Mouse (Mus musculus) cerebellum, adult (tissue): Measurements from ENCODE around the gene Sdc1.
A peak's percentile ranks its signal among the peaks of the same experiment; 100 is the strongest.

Experiments used
- ATAC-seq: cut with Nextera tagmentation; 2 replicates; pipeline ENCODE4 v1.9.2; 2017; ENCODE audit warnings: mild to moderate bottlenecking, moderate library complexity, mixed read lengths; ENCODE audit not compliant: insufficient number of reproducible peaks, low FRiP score, low TSS enrichment

Sdc1 gene

GRCm38 (mm10) chr12:8770946-8771843, at the start of gene Sdc1:
TSS of gene Sdc1 (plus strand) at chr12:8771323.
- peak; percentile 64 for ATAC-seq

- no peak for ATAC-seq
Measured at GRCm38 (mm10) chr12:8726890-8727289, 44.2 kb upstream of the Sdc1 start.

GRCm38 (mm10) chr12:8728739-8729138, 42.4 kb upstream of the Sdc1 start:
- ATAC-seq = no peak

DNA sequence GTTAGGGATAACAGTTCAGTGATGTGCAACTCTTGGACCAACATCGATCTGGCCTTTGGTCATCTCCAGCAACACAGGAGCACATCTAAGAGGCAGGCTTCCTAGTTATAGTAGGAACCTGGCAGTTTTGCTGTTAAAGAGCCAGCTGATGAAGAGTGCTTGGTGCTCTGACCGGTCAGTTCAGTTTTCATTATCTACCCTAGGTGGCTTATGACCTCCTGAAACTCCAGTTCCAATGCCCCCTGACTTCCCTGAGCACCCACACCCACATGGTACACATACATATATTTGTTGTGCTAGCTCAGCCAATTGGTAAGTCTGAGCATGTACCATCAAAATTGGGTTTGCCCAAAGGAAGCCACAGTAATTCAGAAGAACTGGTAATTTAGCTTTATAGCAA, 17.5 kb upstream of the Sdc1 start:
- no peak for ATAC-seq

DNA sequence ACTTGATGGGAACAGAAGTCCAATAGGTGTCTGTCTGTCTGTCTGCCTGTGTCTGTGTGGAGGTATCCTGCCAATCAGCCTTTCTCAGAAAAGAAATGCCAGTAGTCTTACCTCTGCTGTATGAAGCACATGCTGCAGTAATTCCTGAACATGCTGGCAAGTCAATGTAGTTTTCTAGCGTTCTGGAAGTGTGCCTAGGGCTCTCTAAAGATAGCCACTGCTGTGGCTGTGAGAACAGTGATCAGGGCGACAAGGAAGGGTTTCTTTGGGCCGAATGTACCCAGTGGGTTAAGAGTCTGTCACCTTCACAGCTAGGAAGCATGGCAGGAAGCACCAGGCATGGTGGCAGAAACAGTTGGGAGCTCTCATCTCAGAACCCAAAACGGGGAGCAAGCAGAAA, 17.0 kb upstream of the Sdc1 start:
- ATAC-seq = peak; percentile 22; the same call in 1 of the 2 replicates

DNA sequence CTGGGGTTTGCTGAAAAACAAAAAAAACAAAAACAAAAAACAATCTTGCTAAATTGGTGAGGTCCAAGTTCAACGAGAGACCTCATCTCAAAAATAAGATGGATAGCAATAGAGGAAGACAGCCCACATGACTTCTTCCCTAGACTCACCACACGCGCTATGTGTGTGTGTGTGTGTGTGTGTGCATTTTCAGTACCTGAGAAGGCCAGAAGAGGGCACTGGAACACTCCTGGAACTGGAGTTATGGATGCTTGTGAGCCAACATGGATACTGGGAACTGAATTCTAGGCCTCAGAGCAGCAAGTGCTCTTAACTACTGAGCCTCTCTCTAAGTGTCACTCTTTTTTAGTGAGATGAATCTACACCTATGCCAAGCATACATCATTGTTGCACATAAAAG, 13.1 kb upstream of the Sdc1 start:
- no peak for ATAC-seq

DNA sequence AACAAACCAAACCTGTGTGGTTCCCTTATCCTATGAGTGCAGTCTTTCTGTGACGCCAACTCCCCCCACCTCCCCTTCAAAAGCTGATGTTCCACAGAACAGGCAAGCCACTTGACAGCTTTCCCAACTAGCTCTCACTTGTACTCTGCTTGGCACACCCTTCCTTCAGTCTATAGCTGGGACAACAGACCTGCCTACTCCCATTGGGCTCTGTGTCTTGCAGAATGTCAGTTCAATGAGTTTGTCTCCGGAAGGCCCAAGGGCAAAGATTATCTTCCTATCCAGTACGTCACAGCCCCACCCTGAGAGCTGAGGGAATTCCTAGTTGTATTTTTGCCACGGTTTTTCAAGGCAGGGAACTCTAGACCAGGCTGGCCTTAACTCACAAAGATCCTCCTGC, 12.0 kb upstream of the Sdc1 start:
- no peak for ATAC-seq

GRCm38 (mm10) chr12:8759779-8760178, 11.3 kb upstream of the Sdc1 start:
- ATAC-seq = no peak

DNA sequence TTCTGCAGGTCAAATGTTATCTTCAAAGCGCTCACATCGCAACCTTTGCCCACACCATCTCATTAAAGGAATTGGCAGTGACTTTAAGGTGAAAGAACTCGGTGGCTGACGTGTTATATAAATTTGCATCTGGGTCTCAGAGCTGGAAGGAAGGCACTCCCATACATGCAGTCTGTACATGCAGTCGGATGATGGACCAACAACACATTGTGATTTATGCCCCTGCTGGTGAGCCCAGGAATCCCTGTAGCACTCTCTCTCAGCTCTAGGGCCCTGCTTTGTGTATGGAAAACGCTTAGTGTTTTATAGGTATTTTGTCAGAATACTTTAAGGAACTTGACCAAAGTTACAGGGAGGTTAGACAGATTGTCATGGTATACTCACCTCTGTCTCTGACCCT, 10.6 kb upstream of the Sdc1 start:
- ATAC-seq = no peak

GRCm38 (mm10) chr12:8761058-8761457, 10.1 kb upstream of the Sdc1 start:
- ATAC-seq = no peak

DNA sequence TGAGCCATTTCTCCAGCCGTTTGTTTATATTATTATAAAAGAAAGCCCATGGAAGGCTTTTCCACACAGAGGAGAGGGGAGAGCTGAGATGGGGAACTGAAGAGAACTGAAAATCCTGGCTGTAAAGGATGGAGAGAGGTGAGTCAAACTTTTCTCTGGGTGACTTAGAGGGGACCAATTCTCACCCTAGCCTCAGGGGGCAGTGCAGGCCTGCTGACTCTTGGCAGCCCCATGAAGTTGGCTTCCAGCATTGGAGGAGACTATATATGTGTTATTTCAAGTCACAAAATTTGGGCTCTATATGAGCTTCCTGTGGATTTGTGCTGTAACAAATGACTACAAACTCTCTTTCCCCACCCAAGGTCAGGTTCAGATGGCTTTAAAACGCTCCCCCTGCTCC, 8.5 kb upstream of the Sdc1 start:
- no peak for ATAC-seq

DNA sequence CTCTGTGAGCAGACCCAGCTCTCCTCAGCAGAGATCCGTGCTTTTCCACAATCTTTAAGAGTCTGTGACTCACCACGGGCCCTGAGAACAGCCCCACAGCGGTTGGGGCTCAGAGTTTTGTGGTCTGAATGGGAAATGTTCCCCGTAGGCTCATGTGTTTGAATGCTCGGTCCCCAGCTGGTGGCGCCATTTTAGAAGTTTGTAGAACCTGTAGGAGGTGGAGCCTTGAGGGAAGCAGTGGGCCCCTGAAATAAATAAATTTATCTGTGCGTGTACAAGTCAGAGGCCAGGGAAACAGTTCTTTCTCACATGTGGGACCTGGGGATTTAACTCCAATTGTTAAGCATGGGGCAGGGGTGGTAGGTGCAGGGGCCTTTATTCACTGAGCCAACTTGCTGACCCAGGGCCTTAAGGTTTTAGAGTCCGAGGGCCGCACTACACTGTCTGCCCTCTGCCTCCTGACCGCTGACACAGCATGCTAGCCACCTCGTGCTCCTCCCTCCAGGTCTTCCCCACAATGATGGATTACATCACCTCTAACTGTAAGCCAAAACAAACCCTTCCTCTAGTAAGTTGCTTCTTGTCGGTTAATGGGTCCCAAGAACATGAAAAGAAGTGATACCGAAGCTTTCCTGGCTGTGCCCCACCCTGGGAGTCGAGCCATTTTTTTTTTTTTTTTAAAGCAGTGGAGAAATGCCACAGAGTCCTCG, 6.7 kb upstream of the Sdc1 start:
- no peak for ATAC-seq

- peak; percentile 11 for ATAC-seq
Measured at GRCm38 (mm10) chr12:8771844-8772380, 789 bp downstream of the Sdc1 start.

- no peak for ATAC-seq
Measured at GRCm38 (mm10) chr12:8772451-8773143, 1.5 kb downstream of the Sdc1 start.

DNA sequence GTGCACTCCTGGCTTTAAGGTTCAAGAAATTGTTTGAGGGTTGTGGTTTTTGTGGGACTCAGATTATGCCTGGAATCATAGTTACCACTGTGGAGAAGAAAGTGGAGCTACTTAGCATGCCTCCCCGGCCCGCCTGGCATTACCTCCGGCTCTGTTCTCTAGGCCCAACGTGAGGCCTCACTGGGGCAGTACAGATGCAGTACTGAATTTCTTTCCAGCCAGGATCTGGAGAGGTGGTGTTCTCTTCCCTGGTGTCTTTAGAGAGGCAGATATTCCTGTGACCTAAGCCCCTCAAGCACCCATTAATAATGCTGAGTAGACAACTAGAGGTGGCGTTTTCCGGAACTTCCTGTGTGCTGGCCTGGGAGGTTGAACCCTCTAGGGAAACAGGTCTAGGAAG, 2.2 kb downstream of the Sdc1 start:
- ATAC-seq = no peak

GRCm38 (mm10) chr12:8774183-8774582, 3.1 kb downstream of the Sdc1 start:
- ATAC-seq = no peak

- ATAC-seq = no peak
Measured at GRCm38 (mm10) chr12:8776206-8776605, 5.1 kb downstream of the Sdc1 start.

GRCm38 (mm10) chr12:8776741-8777140, 5.6 kb downstream of the Sdc1 start:
- no peak for ATAC-seq

- ATAC-seq = no peak
Measured at GRCm38 (mm10) chr12:8778106-8778505, 7.0 kb downstream of the Sdc1 start.

DNA sequence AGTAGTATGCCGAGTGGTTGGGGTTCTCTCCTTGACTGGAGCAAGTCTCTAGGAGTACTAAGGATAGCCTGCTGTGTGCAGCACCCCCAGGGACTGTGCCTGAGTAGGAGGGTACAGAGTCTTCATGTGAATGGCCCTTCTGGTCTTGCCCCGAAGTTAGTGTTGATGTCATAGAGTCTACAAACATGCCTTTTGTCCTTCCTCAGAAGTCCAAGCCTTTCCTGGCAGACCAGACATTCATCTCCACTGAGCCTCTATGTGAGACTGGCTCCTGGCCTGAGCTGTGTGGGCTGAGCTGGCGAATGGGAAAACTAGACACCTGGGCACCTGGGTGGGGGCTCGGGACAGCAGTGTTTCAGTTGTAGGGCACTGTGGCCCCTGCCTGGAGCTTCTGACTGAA, 8.7 kb downstream of the Sdc1 start:
- no peak for ATAC-seq

- ATAC-seq = no peak
Measured at GRCm38 (mm10) chr12:8781121-8781520, 10.0 kb downstream of the Sdc1 start.
